Mouse (Mus musculus): ENCODE measurements around the gene Med13. TPM values are rescaled to one million over a fixed set of nuclear protein-coding genes. Genes with fewer than 3 reads are reported as not detected.
"Not testable (repeated sequence)": the region's sequence is repeated elsewhere in the genome, so short reads cannot be mapped to it uniquely, and the experiment has no call there.

The Med13 gene
- total RNA-seq, 2 experiments from 2014 or later = 56.2 to 56.5 TPM

DNA sequence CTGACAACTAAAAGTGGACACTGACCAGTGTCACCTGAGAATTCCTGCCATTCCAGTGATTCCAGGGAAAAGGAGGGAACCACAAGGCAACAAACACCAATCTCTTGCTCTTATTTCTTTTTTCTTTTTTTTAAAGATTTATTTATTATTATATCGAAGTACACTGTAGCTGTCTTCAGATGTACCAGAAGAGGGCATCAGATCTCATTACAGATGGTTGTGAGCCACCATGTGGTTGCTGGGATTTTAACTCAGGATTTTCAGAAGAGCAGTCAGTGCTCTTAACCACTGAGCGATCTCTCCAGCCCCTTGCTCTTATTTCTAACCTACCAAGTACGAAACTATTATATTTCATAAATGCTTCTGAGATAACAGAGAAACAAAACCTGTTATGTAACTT lies 42.4 kb downstream of the Med13 start:
- not testable (repeated sequence) for DNase-seq (ENCODE audit: low spot score in 2 of 2)

DNA sequence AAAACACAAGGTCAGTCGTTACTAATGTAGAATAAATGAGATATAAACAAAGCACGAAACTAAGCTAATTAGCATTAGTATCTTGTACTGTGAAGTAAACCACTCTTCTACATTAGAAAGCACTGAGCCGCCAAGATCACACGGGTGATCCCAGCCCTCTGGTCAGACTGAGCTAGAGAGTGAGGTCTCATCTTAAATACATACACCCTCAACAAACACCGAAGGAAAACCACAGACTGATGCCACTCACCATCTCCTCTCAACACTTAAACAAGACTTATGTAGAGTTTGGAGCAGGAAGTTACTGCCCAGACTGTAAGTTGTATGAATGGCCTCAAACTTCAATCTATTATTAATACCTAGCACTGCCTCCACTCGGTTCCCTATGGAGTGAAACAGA lies 47.1 kb downstream of the Med13 start:
- DNase-seq (ENCODE audit: low spot score in 2 of 2) = no peak

DNA sequence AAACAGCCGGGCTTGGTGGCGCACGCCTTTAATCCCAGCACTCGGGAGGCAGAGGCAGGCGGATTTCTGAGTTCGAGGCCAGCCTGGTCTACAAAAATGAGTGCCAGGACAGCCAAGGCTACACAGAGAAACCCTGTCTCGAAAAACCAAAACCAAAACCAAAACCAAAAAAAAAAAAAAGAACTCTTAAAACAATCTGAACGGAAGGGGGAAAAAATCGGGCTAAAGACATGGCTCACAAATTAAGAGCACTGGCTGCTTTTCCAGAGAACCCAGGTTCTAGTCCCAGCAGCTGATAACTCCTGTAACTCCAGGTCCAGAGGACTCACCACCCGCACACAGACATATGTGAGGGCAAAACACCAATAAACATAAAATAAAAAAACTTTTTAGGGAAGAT lies 65.2 kb downstream of the Med13 start:
- not testable (repeated sequence) for DNase-seq (ENCODE audit: low spot score in 2 of 2)

GRCm38 (mm10) chr11:86291714-86292113 lies 65.7 kb downstream of the Med13 start:
- no peak for DNase-seq (ENCODE audit: low spot score in 2 of 2)

GRCm38 (mm10) chr11:86285729-86286128 lies 71.7 kb downstream of the Med13 start:
- no peak for DNase-seq (ENCODE audit: low spot score in 2 of 2)

DNA sequence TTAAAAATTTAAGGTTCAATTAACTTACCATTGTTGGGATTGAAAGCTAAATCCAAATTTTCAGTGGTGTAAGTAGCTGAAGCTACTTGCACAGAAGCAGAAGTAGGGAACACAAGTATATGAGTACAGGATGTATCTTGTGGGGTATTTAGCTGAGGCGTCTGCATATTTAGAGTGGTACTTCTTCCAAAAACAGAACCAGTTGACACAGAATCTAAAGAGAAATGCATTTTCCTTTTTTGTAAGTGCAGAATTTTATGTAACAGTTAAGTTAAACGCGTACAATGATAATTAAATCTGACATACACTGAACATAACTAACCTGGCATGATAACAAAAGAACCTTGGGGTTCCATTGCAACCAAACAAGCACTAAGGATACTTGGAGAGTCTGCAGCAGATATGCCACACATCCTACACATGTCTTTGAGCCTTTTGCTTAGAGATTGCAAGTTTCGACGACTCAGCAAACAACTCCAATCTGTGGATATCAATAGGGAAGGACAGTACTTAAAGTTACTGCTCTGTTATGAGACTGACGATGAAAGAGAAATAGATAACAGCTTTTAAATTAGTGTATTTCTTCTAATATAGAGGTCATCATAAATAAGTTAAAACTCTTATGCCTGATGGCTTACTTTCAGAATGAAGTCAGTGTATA lies 78.8 kb downstream of the Med13 start:
- DNase-seq (ENCODE audit: low spot score in 2 of 2) = no peak

DNA sequence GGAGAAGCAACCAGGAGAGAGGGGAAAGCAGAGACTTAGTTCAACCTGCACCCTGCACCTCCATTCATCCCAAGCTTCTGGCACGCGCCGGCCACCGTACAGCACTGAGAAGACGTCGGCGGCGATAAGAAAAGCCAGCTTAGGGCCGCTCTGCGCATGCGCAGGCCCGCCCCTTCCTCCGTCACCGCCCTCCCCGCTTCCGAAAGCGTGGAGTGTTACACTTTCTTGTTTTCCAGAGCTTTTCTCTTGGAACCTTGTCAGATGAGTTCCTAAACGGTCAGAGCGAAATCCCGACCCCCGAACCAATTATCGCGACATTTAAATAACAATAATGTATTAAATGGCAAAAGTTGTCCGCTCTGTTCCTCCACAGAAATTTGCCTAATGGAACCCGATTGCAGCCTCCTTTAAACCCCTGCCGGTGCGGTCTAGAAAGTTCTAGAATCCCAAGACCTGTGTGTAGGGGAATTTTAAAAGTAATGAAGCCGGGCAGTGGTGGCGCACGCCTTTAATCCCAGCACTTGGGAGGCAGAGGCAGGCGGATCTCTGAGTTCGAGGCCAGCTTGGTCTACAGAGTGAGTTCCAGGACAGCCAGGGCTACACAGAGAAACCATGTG lies 99.8 kb downstream of the Med13 start, which contains the start of gene Ints2:
Gene Ints2, minus strand, starts transcription at position 116 of the 617 bp plus-strand sequence.
- peak; percentile 88 to 92 for DNase-seq (ENCODE audit: low spot score in 2 of 2)

- DNase-seq (ENCODE audit: low spot score in 2 of 2) = peak in 1 of 2 experiments; percentile 9
Observed at GRCm38 (mm10) chr11:86257054-86257453, 100.3 kb downstream of the Med13 start.

DNA sequence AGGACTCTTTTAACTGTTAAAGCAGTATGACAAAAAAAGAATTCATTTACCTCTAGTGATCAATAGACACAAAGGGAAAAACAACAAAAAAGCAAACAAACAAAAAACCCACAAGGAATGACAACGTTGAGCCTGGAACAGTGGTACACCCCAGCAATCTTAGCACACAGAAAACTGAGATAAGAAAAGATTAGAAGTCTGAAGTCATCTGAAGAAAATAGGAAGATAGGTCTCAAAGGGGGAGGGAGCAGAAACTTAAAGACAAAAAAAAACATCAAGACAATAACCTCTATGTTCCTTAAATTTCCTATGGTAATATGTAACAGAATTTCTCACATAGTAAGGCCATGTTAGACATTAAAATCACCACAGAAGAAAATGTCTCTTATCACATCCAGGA lies 104.1 kb downstream of the Med13 start:
- no peak for DNase-seq (ENCODE audit: low spot score in 2 of 2)

GRCm38 (mm10) chr11:86232446-86232845 lies 125.0 kb downstream of the Med13 start:
- DNase-seq (ENCODE audit: low spot score in 2 of 2) = no peak

- no peak for DNase-seq (ENCODE audit: low spot score in 2 of 2)
Observed at GRCm38 (mm10) chr11:86231781-86232350, 125.5 kb downstream of the Med13 start.

- no peak for DNase-seq (ENCODE audit: low spot score in 2 of 2)
Observed at GRCm38 (mm10) chr11:86226646-86227180, 130.7 kb downstream of the Med13 start.

DNA sequence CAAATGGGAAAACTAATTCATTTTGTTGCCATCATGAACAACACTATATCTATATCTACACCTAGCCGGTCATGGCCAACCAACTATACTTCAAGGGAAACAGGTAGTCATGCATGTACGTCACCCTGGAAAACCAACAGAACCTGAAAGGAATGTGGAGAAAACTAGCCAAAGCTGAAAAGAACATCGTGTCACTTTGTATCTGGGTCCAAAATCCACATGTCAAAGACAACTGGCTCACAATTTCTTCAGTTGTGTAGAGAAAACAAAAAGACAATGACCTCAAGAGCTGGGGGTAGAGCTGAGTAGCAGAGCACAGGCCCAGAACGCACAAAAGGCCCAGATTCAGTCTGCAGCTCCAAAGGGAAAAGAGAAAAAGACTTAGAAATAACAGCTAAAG lies 131.6 kb downstream of the Med13 start:
- no peak for DNase-seq (ENCODE audit: low spot score in 2 of 2)

Other genes starting within 250 kb of the Med13 start
- gene Brip1, start 156.4 kb downstream of the Med13 start, total RNA-seq (2021) = 1 to 10 TPM; 7.0 to 7.1 TPM
- 10 to 100 TPM; 24.8 to 26.4 TPM for gene Ints2, start 100.0 kb downstream of the Med13 start, total RNA-seq (2021)
- gene Rnft1, start 127.1 kb upstream of the Med13 start, total RNA-seq (2021) = 10 to 100 TPM; 37.1 to 39.0 TPM
- gene Rps6kb1, start 187.2 kb upstream of the Med13 start, total RNA-seq (2021) = 10 to 100 TPM; 50.5 to 53.2 TPM
- 1 to 10 TPM; 6.3 to 7.5 TPM for gene Tubd1, start 187.4 kb upstream of the Med13 start, total RNA-seq (2021)

All from adrenal gland, postnatal 4 days (tissue).